Mouse (Mus musculus) liver, adult 2 months (tissue): ENCODE results near the gene Mab21l1. TPM values are rescaled to one million over a fixed set of nuclear protein-coding genes. Genes with fewer than 3 reads are reported as not detected.

Source experiments
- DNase-seq: peaks from one replicate; pipeline ENCODE4 v3.0.0-alpha.2; 2011; ENCODE audit warnings: low read depth, low spot score; ENCODE audit errors: extremely low read depth
- H3K27ac ChIP-seq: fragments of 200-500 bp; replicated peaks from 2 replicates; pipeline ENCODE4 v1.5.1; 2012; ENCODE audit warnings: low read depth, mild to moderate bottlenecking, control low read depth, inconsistent platforms, low read length; ENCODE audit not compliant: insufficient read depth
- H3K27me3 ChIP-seq: fragments of 200-500 bp; 2 replicates; pipeline ENCODE4 v1.6.1; 2012; ENCODE audit warnings: mild to moderate bottlenecking, moderate library complexity, low read length, inconsistent platforms; ENCODE audit not compliant: control insufficient read depth, insufficient read depth
- H3K36me3 ChIP-seq: fragments of 200-500 bp; 2 replicates; pipeline ENCODE4 v1.6.1; 2012; ENCODE audit warnings: low read length, inconsistent platforms; ENCODE audit not compliant: control insufficient read depth, insufficient read depth
- H3K4me1 ChIP-seq: fragments of 200-500 bp; 2 replicates; pipeline ENCODE4 v1.6.1; 2011; ENCODE audit warnings: low read length; ENCODE audit not compliant: control insufficient read depth, insufficient read depth
- H3K4me3 ChIP-seq: fragments of 200-500 bp; 2 replicates; pipeline ENCODE4 v1.5.1; 2011; ENCODE audit warnings: low read depth, mild to moderate bottlenecking, control low read depth, low read length, moderate library complexity; ENCODE audit not compliant: insufficient read depth
- H3K79me2 ChIP-seq: fragments of 200-500 bp; 2 replicates; pipeline ENCODE4 v1.6.1; 2012; ENCODE audit warnings: inconsistent platforms, mild to moderate bottlenecking, low read length, moderate library complexity; ENCODE audit not compliant: control insufficient read depth, insufficient read depth
- H3K9ac ChIP-seq: fragments of 200-500 bp; 2 replicates; pipeline ENCODE4 v1.6.1; 2012; ENCODE audit warnings: low read depth, mild to moderate bottlenecking, control low read depth, inconsistent platforms, low read length
- CTCF ChIP-seq: fragments of 200-500 bp; IDR thresholded peaks from 2 replicates; pipeline ENCODE4 v1.5.1; 2011; ENCODE audit warnings: low read depth, low read length, control low read depth
- POLR2A ChIP-seq: fragments of 200-500 bp; IDR thresholded peaks from 2 replicates; pipeline ENCODE4 v1.6.1; 2011; ENCODE audit warnings: low read length, control low read depth; ENCODE audit not compliant: insufficient read depth; ENCODE audit errors: extremely low read depth
- WGBS: fragments of 180-500 bp; shearing (Covaris S2); methylation state at CpG from one replicate; pipeline ENCODE4 v1.1.7; 2018; 5-methylcytosine and 5-hydroxymethylcytosine counted together
- polyA plus RNA-seq: library from polyadenylated mRNA; depleted of rRNA; stranded (reverse); fragments of >200 nt; gene quantifications from 2 replicates; pipeline ENCODE4 v1.2.3, GENCODE M21; 2012
- total RNA-seq: library from RNA; depleted of rRNA; stranded (reverse); fragments of >200 nt; gene quantifications from 2 replicates; pipeline ENCODE4 v1.2.3, GENCODE M21; 2014

Mab21l1 gene
- total and polyA plus RNA-seq, 2 experiments: not detected

DNA sequence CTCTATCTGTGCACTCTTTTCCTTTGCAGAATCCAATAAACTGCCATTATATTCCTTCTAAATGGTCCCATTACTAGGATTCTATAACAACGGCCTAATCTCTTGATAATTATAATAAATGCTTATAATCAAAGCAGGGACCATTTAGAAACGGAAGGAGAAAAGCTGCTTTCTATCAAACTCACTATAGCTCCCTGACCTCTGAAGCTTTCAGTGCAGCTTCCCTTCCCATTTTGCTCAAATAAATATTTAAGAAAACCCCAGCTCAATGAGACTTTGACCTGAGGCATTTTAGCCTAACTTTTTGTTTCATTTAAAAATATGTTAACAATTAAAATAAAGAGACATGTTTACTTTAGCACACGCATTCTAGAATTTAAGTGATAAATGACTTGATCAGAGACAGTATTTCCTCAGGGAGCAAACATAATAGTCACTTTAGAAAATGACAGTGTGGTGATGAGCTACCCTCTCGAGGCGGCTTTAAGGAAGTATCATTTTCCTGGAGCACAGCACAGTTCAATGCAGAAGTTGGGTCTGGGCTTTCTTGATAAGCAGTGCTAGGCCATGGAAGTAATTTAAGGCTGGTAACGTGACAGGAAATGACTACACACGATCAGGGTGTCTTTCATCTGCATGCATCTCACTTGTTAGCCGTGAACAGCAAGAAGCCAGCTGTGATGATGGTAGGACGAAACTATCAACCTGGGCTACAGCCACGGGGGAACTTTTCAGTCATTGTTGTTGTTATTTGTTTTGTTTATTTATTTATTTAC is 46.4 kb downstream of the Mab21l1 start:
- H3K9ac ChIP-seq: no peak overlapping the region
- no peak for TF ChIP-seq POLR2A
- TF ChIP-seq CTCF: no peak
- H3K27ac ChIP-seq: no peak overlapping the region
- H3K36me3 ChIP-seq: no peaks in the 10 kb centered on the region
- no peaks in the 10 kb centered on the region for H3K4me1 ChIP-seq
- H3K4me3 ChIP-seq: no peak overlapping the region
- WGBS: 66% methylated on average over 10 of the region's 10 CpGs
- peak; percentile 28 for DNase-seq
- H3K79me2 ChIP-seq: no peaks in the 10 kb centered on the region
- no peaks in the 10 kb centered on the region for H3K27me3 ChIP-seq

DNA sequence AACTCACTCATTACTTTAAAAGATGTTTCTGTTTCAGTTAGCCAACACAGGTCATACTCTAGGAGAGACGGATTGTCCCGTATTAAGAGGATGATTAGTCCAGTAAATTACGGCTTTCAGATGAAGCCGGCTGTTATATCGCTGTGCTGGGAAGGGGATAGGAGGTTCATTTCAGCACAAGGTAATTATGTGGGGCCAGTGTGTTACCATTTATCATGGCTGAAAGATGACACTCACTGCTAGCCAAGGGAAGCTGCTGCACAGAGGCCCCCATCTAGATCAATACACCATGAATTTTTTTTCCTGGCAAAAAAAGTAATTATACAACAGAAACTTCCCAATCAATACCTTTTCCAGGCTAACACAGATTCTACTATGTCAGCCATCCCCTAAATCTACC is 47.9 kb downstream of the Mab21l1 start:
- no peaks in the 10 kb centered on the region for H3K79me2 ChIP-seq

More for the DNA sequence above, 47.9 kb downstream of the Mab21l1 start:
- TF ChIP-seq POLR2A: no peak
- TF ChIP-seq CTCF: no peak
- no peak for DNase-seq
- no peaks in the 10 kb centered on the region for H3K4me1 ChIP-seq
- H3K27me3 ChIP-seq: no peaks in the 10 kb centered on the region
- H3K27ac ChIP-seq: no peak overlapping the region
- no peaks in the 10 kb centered on the region for H3K36me3 ChIP-seq
- H3K9ac ChIP-seq: no peak overlapping the region
- no peak overlapping the region for H3K4me3 ChIP-seq
- 97% methylated on average over 5 of the region's 5 CpGs for WGBS
